Mouse (Mus musculus) heart, adult 18-20 months (tissue): ENCODE measurements at regions not wholly inside any gene's neighbourhood (a gene's known extent, or its start where the extent isn't known, plus 50 kb on each side); places are given as distances from the start of the nearest gene placed in this dataset.

ENCODE experiments used
- DNase-seq, 2 experiments: peaks; one replicate each; pipeline ENCODE4 v3.0.0; 2021 to 2022; ENCODE audit warnings: mixed read lengths in 1 of 2

DNA sequence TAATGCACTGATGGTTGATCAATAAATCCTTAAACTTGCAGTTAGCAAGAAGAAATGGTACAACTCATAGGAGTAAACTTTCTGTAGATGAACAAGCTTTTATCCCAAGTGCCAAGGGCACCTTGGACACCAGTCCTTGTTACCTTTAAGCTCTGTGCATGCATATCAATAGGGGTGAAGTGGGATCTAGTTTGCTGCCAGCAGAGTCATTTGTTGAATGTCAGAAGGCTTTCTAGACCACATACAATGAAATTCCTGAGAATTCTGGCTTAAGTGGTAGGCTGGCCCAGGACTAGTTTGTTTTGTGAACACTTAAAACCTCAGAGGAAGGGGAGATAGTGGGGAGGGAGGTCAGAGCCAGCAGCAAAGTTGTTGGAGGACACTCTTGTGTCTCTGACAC lies 437.9 kb upstream of the 4930412O13Rik start:
- DNase-seq = no peak

DNA sequence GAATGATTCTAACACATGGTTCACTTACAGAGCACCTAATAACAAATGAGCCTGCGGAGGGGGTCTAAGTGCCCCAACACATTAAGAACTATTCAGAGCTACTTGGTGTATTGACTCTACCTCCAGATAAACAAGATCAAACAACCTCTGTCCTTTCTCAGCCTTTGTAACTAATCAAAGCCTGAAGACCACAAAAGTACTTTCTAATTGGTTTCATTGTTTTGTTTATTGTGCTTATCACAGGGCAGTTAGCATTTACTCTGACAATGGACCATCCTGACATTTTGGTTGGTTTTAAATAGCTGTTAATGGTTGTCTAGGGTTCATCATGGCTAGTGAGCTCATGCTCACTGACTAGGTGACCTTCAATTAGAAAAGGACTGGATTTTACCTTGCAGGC lies 435.2 kb upstream of the 4930412O13Rik start:
- DNase-seq = no peak

DNA sequence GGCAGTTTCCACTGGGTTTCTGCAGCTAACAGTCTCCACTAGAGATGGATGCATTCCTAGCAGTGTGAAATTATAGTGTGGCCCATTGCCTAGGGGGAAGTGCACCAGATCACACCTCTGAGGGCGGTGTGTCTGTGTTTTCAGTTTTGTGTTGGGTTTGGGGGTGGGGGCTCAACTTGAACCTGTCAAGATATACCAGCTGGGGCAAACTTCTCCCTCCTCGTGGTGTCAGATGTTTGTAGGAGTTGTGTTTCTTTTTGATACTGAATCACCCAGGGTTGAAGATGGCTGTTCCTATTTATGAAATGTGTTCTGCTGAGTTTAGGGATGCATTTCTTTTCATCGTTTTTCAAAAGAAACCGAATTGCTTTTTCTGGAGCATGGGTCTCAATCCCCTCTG lies 416.6 kb upstream of the 4930412O13Rik start:
- no peak for DNase-seq

DNA sequence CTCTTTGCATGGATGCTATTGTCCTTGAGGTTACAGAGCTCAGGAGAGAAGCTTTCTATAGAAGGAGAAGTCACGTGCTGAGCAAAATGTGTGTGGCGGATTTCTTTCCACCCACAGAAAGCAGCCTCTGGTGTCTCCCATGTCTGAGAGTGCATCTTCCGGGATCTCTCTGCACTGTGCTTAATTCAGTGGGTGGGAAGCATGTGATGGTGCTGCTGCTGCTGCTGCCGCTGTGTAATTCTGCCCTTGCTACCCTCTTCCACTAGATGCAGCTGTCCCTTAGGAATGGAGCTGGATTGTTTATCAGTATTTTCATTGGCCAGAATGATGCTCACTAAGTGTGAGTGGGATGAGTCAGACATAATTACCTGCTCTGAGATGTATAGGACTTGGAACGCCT lies 416.2 kb upstream of the 4930412O13Rik start:
- DNase-seq = no peak

DNA sequence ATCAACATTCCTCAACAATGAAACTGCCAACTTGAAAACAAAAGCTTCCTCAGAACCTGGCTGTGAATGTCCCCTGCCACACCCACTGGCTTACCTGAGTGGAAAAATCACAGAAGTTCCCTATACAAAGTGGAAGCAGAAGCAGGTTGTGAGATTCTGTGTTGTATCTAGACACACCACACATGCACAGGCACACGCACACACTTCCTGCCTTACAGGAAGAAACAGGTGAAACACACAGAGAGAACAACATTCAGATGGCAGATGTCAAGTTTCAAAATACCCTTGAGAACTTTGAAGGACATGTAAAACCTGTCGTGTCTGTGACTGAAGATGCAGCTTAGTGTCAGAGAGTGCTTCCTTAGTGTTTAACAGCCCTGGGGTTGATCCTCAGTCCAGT lies 413.5 kb upstream of the 4930412O13Rik start:
- DNase-seq = no peak

DNA sequence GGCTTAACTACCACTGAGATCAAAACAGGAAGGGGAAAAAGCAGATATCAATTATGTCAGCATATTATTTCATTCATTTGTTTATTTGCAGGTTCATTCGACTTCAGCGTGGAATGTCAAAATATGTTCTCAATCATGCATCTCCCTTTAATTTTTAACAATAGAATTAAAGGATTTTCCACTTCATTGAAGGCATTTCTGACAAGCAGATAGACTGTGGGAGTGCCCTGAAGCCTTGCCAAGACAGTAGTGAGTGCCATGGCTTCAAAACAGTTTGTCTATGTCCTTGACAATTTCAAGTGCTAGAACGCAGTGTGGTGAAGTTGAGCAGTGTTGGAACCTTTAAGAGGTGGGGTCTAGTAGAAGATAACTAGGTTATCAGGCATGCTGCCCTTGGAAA lies 412.4 kb upstream of the 4930412O13Rik start:
- no peak for DNase-seq

DNA sequence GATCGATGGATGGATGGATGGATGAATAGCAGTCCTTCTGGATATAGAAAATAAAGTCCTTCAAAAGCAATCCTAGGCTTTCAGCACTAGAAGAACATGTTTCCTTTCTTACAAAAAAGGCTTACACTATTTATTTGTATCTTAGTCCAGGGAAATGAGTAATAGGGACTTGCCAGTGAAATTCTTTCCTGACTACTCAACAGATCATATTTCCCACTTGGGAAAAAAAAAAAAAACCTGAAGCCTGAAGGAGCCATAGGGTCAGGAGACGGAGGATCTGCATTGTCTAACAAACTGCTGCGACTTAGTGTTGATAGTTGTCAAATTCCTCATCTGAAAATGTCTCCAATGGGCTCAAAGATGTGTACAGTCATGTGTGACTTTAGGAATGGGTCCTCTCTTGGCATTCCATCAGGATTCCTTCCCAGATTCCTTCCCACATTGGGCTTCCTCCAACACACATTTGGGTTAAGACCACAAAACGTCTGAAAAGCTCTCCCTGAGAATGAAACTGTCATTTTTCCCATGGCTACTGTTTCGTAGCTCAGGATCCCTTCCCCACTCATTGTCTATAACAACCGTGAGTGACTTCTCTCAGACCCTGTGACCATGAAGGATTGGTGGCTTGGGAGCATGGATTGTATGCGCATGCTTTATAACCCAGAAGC lies 399.2 kb upstream of the 4930412O13Rik start:
- DNase-seq = peak; percentile 2

DNA sequence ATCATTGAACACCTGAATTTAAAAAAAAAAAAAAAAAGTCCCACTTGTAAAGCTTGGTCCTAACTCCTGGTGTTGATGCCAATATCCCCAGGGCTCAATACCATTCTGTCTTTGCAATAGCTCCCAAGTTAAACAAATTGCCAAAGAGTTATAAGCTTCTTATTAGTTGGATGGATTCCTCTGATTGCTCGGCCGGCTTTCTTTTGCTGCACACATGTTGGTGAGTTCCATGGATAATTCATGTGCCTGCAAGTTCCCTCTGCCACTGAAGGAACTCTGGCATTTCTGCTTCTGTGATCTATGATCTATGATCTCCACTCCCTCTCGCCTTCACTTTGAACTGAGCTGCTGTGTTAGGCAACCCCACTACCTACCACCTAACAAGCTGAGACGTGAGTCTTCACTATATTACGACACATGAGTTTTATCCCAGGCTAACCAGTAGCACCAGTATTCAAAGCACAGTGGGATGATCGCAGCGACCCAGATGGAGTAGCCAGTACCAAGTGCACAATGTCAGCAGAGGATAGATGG lies 393.6 kb upstream of the 4930412O13Rik start:
- no peak for DNase-seq

DNA sequence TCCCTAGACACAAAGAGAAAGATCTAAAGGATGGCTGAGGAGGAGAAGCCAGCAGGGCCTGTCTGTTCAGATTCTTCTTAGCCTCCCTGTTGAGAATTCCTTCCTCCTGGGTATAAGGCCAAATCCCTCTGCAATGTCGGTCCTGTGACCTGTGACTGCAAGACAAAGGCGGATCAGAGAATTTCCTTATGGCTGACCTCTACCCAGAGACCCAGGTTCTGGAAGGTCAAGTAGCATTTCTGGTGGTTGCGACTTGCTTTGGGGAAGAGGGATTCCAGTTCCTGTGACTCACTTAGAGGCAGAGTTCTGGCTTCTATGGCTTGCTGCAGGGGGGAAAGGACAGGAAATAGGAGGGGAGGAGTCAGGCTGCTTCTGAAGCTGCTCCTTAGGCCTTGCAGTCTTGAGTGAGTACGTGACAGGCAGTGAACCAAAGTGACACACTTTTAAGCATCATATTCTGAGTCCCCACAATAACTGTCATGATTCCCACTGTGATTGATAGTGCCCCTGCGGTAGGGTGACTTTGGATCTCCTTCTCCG lies 387.4 kb upstream of the 4930412O13Rik start:
- DNase-seq = no peak

DNA sequence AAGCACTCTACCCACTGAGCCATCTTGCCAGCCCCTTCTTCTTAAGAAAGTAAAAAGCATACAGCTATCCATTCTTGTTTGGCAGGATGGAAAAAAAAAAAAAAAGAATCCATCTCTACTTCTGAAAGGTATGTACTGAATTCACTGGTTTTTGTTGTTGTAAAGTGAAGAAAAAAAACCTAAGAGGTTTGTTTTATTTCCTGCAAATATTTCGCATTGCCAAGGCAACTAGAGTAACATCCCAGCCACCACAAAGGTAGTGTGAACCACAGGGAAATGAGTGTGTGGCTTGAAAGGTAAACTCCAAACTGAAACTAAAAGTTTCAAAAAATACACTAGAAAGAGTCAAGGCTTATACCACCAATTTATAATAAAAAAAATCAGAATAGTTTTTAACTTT lies 361.0 kb upstream of the 4930412O13Rik start:
- no peak for DNase-seq

DNA sequence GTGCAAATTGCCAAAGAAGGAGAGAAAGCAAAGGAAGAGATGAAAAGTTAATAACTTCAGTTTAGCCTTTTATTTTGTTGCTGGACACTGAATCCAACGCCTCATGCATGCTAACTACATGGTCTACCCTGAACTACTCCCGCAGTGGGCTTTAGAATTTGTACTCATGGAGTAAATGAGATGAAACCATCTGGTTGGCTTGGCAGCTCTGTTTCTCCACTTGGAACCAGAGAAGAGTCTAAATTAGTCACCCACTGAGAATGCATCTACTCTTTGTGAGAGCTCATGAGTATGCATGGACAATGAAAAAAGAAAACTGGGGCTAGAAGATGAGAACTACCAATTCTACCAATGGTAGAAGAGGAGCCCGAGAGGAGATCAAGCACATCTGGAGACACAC lies 355.1 kb upstream of the 4930412O13Rik start:
- no peak for DNase-seq

DNA sequence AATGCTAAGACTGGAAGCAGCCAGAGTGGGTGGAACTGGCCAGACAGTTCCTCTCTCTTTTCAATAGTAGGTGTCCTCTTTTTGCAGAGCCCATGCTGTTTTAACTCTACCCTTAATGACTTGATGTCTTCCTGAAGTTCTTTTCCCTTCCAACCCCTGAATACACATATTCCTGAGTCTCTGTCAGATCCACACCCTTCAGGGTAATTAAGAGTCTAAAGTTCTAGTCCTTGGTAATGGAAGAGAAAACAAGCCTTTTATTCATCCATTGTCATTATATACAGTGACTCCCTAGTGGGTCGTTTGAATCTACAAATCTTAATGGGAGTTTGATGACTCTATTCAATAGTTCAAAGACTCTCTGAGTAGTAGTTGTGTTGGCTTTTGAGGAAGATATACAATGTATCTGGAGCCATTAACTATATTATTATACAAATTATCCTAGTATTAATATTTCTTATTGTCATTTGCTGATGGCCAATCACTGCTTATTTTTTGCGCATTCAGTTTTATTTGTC lies 345.9 kb upstream of the 4930412O13Rik start:
- no peak for DNase-seq

DNA sequence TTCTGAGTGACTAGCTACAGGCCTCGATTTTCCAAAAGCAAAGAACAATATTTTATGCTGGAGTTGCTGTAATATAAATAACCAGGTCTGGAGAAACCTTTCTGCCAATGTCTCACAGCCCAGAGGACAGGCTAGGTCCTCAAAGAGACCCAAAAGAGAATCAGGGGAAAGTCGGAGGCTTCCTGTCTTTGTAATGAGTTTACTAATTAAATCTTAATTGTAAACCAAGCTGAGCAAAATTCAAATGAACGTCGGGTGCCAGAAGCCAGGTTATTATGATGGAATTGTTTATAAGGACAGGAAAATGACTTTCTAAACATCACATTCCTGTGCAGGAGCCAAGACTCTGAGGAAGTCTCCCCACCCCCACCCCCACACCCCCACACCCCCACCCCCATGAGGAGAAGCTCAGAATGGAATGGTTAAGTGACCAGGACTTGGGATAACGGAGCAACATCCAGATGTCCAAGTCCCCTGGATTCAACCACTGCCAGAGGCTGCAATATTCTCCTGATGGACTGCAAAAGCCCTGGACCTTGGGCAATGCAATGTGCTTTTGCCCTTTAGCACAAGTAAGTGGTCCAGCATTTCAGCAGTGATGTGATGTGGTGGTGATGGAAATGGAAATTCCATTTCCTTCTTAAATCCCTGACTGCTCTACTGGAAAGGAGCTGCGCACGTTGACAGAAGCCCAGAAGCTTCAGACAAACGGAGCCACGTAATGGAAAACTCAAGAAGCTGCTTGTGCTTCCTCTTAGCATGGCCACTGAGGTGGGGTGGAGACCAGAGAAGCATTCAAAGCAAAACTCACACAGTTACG lies 333.1 kb upstream of the 4930412O13Rik start:
- DNase-seq = peak; percentile 13 to 51

DNA sequence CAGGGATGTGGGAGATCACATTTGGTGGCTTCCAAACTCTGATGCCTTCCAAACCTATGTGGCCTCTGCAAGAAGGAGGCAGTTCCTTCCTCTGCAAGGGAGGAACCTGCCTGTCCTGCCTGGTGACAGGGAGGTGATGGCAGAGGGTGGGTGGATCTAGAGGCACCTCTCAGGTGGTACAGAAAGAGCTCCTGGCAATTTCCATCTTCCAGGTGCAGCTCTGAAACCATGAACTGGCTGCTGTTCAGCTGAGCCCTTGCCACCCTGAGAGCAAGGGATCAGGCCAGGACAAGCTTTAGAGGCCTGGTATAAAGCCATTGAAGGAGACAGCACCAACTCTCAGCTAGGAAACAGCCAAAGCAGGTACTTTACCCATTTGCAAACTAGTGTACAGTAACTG lies 327.7 kb upstream of the 4930412O13Rik start:
- DNase-seq = no peak

DNA sequence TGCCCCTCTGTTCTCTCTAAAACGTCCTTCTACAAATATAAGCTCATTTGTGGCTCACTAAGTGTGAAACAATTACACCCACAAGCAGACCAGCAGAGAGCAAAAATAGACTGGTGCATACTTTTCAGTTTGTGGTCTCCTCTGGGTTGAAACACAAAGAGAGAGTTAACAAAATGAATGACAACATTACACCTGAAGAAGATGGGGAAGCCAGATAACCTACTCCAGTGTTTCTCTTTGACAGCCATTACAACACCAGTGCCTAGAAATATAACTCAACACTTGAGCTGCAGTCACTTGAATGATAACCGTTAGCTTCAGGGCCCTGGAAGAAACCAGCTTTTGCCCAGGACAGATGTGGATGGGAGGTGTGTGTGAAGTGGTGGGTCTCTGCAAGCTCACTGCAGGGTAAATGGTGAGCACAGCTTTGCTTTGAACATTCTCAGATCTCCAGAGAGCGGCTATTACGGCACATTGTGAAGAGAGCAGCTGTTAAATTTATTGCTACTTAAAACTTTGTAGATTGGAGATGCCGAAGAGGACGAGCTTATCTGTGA lies 316.5 kb upstream of the 4930412O13Rik start:
- no peak for DNase-seq

DNA sequence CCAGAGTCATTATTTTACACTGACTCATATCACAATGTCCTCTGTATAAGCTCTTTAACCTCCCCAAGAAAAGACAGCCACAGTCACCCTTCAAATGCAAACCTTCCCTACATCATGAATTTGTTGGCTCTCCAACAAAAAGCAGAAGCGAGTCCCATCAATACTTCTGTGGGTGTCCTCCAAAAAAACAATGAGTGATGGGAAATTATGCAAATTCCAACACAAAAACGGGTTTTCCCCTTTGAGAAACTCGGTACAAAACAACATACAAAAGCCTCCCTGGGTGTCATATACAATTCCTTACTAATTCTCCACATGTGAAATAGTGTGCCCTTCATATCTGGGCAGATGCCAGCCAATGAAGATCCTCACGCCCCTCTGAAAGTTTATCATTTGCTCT lies 311.8 kb upstream of the 4930412O13Rik start:
- DNase-seq = no peak

DNA sequence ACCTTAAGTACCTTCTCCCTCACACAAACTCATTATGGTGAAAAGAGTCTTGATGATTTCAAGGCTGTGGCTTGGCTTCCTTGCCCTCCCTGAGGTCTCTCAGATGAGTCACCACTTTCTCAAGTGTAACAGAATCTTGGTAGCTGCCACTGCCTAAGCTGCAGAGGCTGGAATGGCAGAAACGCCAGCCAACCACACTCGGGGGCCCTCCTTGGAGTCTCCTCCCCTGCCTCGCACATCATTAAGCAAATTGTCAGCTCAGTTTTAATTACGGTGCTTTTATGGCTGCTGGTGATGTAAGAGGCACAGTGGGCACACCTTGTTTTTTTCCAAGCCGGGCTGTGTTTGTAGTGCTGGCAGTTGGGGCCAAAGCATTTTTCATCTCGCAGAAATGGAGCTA lies 306.9 kb upstream of the 4930412O13Rik start:
- DNase-seq = no peak

DNA sequence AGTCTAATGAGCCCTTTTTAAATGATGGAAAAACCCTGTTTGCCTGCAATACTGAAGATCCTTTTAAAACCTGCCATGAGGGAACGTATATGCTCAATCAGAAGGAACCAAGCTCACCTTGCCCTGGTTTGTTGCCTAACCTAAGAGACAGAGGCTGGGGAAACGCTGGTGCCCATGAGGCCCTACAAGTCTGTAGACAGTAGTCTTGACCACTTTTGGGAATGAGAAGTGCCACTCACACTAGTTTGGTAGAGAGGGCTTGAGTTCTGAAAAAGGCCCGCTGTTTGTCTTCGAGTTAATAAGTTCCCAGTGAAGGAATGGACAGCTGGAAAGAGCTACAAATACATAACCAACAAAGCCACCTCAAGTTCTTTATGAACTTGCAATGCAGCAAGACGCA lies 306.4 kb upstream of the 4930412O13Rik start:
- no peak for DNase-seq

DNA sequence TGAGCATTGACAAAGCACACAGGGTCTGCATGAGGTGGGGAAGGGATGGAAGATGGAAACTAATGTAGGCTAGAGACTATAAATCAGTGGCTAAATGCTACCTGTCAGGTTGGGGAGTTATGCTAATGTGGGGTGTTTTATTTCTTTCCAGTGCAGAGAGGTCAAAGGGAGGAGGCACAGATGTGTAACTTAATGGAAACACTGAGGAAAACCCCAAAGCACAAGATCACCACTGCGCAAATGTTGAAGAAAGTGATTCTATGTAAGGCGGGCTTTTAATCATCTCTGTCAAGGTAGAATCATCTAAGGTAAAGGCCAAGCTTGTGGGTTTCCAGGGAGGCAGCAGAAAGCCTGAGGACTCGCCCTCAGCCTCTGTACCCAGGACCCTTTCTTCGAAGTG lies 303.2 kb upstream of the 4930412O13Rik start:
- DNase-seq = no peak

DNA sequence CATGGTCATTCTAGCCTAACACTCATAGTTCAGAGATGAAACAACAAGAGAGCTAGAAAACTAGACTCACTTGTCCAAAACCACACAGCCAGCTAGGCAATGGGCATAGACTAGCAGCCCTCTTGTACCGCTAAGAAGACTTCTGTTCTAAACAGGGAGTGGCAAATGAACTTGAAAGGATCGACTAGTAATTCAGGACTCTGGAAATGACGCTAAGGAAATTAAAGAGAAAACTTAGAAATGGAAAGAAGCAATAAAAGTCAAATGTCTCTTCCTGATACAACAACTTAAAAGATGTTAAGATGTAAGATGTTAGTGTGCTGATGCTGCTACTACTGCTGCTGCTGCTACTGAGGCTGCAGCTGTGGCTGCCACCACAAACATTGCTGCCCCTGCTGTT lies 293.7 kb upstream of the 4930412O13Rik start:
- no peak for DNase-seq

DNA sequence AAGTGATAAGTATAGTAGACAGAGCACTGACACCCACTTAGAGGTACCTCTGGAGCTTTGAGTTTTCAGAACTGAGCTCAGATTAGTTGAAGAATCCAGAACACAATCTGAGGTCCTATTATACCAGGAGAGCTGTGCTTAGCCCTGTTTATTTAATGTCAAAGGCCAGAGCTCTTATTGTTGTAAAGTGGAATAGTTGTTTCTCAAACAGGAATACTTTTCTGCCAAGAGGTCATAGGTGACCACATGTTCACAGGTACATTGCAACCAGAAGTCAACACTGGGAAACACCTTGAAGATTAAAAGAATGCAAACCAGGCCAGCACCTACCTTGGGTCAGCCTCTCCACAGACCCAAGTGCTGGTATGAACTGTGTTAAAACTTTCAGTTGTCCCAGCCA lies 291.9 kb upstream of the 4930412O13Rik start:
- DNase-seq = no peak

DNA sequence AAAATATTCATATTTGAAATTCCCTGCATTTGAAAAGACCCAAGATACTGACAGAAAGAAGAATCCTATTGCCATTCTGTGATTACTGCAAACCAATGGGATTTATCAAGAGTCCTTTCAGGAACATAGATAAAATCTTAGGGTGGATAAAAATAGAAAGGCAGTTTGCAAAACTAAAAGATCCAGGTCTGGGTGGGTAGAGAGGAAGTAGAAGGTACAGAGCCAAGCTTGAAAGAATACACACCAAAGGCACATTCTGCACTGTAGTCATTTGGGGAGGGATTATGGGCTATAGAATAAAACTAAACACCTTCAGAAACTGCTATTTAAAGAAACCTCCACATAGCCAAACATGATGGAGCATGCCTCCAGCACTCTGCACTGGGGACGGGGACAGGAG lies 288.5 kb upstream of the 4930412O13Rik start:
- DNase-seq = no peak

DNA sequence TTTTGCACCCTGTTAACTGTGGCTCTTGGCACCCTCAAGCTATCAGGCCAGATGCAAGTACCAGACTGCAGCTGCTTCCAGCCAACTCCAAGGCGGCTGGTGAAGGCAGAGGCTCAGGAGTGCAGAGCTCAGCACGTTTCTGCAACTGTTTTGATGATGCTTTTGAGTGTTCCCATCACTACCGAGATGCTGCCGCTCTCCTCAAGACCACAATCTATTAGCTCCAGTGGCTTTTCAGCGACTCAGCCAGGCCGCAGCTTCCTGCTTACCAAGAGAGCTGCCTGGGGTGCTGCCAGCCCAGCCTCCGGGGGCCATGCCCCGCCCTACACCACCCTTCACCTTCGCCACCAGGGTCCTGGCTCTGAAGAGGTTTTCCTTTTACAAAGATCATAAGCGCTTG lies 287.1 kb upstream of the 4930412O13Rik start:
- DNase-seq = peak; percentile 6 to 37
